Mouse (Mus musculus) heart, adult 2 months (tissue): ENCODE measurements around the gene Mex3a.

Source experiments
- CTCF ChIP-seq: fragments of 200-600 bp; IDR thresholded peaks from 2 replicates; pipeline ENCODE4 v1.8.1; 2022; ENCODE audit warnings: antibody characterized with exemption, mild to moderate bottlenecking, moderate library complexity
- POLR2A ChIP-seq: fragments of 200-500 bp; IDR thresholded peaks from 2 replicates; pipeline ENCODE4 v1.6.1; 2011; ENCODE audit warnings: mild to moderate bottlenecking, low read depth, low read length, control low read depth; ENCODE audit not compliant: insufficient read depth

DNA sequence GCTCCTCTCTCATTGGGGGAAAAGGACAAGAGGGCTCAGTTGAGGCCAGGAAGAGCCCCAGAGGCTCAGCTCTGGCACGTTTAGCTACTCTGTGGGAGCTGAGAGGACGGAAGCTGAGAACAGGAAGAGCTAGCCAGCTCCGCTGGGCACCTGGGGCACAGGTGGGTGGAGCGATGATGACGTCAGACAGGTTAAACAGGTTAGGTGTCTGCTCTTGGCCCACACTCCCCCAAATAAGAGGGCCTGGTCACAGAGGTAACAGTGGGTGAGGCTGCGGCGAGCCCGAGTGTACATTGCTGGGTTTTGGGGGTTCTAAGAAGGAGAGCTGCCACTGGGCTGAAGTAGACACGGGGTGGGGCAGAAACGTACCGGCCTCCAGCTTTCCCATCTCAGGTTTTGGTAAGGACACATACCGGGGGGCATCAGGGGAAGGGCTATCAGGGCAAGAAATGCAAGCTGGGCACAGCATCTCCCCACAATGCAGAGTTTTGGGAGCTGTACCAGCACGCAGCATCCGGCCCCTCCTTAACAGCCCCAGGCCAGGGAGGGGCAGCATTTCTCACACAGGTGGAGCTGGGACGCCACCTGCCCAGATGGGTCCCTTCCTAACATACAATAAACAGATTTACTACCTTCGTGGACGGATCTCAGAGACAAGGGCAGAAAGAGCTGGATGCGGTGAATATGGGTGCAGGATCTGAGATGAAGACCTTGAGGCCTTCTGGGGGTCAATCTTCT, 16.2 kb downstream of the Mex3a start, which contains the start of gene Rab25:
- TF ChIP-seq POLR2A: no peak
- TF ChIP-seq CTCF: no peak
